Mouse (Mus musculus) kidney, postnatal 25 days (tissue): ENCODE results near the gene Trim60.

Experiments
- DNase-seq, 2 experiments: peaks; one replicate each; pipeline ENCODE4 v3.0.0; 2021; ENCODE audit warnings: mixed read lengths in 2 of 2

The Trim60 gene

GRCm38 (mm10) chr8:65018423-65018822 is at the start of gene Trim60, which contains the start of gene Trim61:
Gene Trim60 (minus strand): TSS chr8:65018584.
Gene Trim61 (minus strand): TSS chr8:65018523.
- DNase-seq: no peak

GRCm38 (mm10) chr8:65067694-65068472 is 49.5 kb upstream of the Trim60 start:
- DNase-seq: no peak

DNA sequence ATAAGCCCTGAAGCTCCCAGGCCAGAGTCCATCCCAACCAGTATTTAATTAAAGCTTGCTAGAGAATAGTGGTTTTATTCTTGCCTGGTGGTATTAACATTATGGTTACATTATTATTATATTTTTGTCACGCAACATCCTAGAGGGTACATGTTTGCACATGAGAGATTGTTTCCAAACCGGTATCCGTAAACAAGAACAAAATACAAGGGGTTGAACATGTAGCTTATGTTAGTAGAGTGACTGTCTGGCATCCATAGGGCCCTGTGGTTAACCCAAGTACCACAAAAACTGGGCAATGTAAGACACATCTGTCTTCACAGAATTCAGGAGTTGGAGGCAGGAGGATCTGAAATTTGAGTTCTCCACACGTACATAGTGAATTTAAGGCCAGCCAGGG is 48.6 kb upstream of the Trim60 start:
- DNase-seq: no peak

GRCm38 (mm10) chr8:65065622-65066021 is 47.2 kb upstream of the Trim60 start:
- DNase-seq: no peak

GRCm38 (mm10) chr8:65064071-65064470 is 45.7 kb upstream of the Trim60 start:
- DNase-seq: no peak

GRCm38 (mm10) chr8:65062195-65062594 is 43.8 kb upstream of the Trim60 start:
- no peak for DNase-seq

DNA sequence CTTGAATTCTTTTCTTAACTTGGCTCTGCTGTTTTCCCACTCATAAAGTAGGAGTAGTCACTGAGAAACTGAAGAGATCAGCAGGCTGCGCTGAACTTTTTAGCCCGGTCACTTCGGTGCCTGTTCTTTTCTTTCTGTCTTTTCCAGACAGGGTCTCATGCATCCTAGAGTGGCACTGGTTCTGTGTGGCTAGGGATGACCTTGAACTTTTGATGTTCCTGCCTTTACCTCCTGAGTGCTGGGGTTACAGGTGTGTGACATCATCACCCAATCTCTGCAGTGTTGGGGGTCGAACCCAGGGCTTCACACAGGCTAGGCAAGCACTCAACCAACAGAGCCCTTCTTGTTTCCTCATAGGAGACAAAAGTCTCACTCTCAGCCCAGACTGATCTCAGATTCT is 38.3 kb upstream of the Trim60 start:
- DNase-seq: no peak

DNA sequence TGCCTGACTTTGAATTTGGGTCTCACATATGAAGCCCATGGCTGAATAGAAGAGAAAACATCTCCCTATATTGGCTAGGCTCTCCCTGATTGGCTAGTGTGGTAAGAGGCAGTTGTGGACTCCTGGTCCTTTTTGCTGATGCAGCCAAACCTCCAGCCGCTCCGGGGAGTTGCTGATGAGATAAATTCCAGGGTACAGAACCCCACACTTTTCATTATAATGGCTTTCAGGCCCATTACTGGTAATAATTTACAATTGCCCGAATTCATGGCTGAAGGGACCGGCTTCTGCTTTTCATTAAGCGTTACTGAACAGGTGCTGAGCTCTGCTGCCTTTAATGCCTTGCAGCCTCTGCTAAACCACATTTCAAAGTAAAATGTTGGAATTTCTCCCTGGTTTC is 35.6 kb upstream of the Trim60 start:
- no peak for DNase-seq

- DNase-seq: no peak
Measured at GRCm38 (mm10) chr8:65053554-65053953, 35.2 kb upstream of the Trim60 start.

DNA sequence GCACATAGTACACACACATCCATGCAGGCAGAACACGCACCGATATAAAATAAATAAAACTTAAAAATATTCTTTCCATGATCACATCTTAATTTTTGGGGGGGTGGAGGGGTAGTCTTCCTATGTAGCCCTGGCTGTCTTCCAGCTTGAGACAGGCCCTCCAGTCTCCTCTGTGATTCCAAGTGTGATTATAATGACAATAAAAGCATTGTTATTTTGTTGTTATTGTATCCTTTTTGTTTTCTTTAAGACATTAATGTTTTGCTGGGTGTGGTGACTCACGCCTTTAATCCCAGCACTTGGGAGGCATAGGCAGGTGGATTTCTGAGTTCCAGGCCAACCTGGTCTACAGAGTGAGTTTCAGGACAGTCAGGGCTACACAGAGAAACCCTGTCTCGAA is 29.4 kb upstream of the Trim60 start:
- DNase-seq: no peak

- DNase-seq: no peak
Measured at GRCm38 (mm10) chr8:65047193-65047592, 28.8 kb upstream of the Trim60 start.

GRCm38 (mm10) chr8:65046565-65046964 is 28.2 kb upstream of the Trim60 start:
- no peak for DNase-seq

DNA sequence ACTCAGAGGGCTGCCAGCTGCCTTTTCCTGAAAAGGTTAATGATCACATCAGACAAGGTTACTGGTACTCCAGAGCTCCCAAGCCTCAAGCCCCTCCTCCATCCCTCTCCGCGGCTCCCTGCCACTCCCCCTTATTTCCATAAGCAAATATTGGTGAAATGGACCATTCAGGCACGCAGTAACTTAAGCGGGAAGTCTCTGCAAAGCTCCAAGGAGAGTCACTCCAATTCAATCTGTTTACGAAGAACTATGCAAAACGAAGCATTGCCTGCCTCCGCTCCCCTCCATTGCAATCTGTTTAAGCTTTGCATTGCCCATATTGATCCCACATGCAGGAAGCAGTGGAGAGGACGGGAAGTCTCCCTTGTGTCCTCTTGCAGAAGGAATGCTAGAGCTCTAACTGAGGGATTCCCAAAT is 18.7 kb upstream of the Trim60 start, which contains the start of gene Apela:
Gene Apela (minus strand): TSS at position 220 of the 417 bp plus-strand sequence.
- DNase-seq: peak; percentile 61 to 83

DNA sequence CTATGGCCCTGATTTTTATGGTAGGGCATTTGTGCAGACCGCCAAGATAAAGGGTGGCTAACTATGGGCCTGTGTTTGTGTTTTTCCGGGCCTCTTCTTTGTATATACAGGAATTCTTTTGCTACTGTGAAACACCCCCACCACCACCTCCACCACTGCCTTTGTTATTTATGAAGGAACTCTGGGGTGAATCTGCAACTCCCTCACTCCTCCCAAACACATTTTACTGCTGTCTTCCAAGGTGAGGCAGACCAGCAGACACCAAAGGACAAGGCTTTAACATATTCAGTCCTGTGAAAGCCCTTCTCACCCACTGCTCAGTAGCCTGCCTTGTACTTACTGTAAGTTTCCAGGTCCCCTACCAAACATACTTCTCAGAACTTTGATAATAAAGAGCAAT is 15.8 kb upstream of the Trim60 start:
- no peak for DNase-seq

DNA sequence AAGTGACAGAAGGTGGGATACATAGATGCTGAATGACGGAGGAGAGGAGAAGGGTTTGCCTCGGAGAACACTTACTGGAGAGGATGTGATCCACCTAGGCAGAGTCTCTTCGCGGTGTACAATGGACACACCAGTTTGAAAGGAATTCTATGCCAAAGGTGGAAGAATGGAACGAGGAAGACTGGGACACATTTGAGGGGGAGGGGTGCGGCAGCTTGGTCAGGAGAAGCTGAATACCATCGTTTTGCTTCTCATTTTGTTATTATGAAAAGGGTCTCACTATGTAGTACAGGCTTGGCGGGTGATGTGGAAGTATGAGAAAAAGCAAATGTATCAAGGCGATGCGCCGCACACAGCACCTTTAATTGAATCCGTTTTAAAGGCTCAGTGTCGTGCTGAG is 14.7 kb upstream of the Trim60 start:
- DNase-seq: no peak

DNA sequence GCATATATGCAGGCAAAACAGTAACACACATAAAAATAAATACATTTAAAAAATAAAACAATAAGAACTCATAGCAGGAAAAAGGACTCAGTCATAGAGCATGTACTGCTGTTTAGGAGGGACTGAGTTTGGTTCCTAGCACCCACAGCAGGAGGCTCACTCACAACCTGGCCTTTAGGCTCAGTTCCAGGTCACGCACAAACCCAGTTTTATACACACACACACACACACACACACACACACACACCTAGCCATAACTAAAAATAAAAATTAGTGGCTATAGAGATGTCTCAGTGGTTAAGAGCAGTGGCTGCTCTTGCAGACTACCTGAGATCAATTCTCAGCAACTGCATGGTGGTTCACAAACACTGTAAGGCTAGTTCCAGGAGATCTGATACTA is 13.7 kb upstream of the Trim60 start:
- DNase-seq: no peak

DNA sequence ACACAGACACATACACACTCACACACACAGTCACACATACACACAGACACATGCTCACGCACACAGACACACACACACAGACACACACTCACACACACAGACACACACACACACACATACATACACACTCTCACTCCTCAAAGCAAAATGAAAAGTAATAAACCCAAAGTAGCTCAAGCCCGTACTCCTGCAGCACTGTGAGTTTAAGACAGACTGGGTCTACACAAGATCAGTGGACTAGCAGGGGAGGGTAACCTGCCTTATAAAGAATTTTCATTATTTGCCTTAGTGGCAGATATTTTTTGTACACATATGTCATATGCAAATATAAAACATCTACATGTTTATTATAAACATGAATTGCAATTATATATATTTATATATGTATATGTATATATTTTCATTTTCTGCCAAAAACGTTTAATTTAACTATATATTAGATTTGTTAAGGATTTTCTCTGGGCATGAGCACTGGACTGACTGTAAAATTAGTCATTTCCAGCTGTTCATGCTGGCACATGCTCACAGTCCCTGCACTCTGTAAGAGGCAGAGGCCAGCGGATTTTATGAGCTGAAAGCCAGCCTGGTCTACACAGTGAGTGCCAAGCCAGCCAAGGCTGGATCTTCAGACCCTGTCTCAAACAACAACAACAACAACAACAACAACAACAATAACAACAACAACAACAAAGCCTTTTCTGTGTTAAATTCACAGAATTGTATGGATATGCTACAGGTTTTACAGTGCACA is 12.5 kb upstream of the Trim60 start:
- DNase-seq: no peak

GRCm38 (mm10) chr8:65029776-65030175 is 11.4 kb upstream of the Trim60 start:
- DNase-seq: no peak

- DNase-seq: no peak
Measured at GRCm38 (mm10) chr8:65028959-65029686, 10.7 kb upstream of the Trim60 start.

DNA sequence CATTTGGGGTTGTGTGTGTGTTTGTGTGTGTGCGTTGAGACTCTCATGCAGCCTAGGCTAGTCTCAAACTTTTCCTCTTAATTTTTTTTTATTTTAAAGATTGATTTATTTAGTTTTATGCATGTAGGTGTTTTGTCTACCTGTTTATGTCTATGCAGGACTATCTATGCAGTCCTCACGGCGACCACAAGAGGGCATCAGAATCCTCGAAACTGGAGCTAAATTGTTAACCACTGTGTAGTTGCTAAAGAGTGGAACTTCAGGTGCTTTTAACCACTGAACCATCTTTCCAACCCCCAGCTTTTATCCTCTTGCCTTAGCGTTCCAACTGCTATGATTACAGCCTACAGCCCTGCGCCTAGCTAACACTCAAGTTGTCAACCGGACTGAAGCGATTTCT is 4.1 kb upstream of the Trim60 start:
- DNase-seq: peak; percentile 60 to 86

GRCm38 (mm10) chr8:65007616-65008015 is 10.8 kb downstream of the Trim60 start:
- DNase-seq: peak in 1 of 2 experiments; percentile 42

GRCm38 (mm10) chr8:64998806-64999365 is 19.5 kb downstream of the Trim60 start:
- DNase-seq: no peak

GRCm38 (mm10) chr8:64987731-64988130 is 30.7 kb downstream of the Trim60 start, which contains the start of gene Trim75:
Gene Trim75 (minus strand): TSS chr8:64987831.
- peak in 1 of 2 experiments; percentile 2 for DNase-seq
